Mouse (Mus musculus) kidney, embryonic 16.5 days (tissue): Measurements from ENCODE around the gene Socs4. TPM values are rescaled to one million over a fixed set of nuclear protein-coding genes. Genes with fewer than 3 reads are reported as not detected.
A peak's percentile ranks its signal among the peaks of the same experiment; 100 is the strongest.
"Not testable (repeated sequence)": the region's sequence is repeated elsewhere in the genome, so short reads cannot be mapped to it uniquely, and the experiment has no call there.

Experiments
- ATAC-seq: fragments of 200-750 bp; cut with Nextera tagmentation; 2 replicates; pipeline ENCODE4 v1.8.0; 2017; ENCODE audit warnings: moderate TSS enrichment; ENCODE audit not compliant: low FRiP score, low TSS enrichment
- H3K27ac ChIP-seq: fragments of 300-500 bp; sonication (generic); 2 replicates; pipeline ENCODE4 v1.5.1; 2014; ENCODE audit warnings: low read length
- H3K27me3 ChIP-seq: fragments of 300-500 bp; sonication (generic); 2 replicates; pipeline ENCODE4 v1.6.1; 2014; ENCODE audit warnings: low read length, control low read depth, mixed read lengths; ENCODE audit not compliant: insufficient read depth
- H3K36me3 ChIP-seq: fragments of 300-500 bp; sonication (generic); 2 replicates; pipeline ENCODE4 v1.6.1; 2014; ENCODE audit warnings: low read length, control low read depth, mixed read lengths; ENCODE audit not compliant: insufficient read depth
- H3K4me1 ChIP-seq: fragments of 300-500 bp; sonication (generic); 2 replicates; pipeline ENCODE4 v1.6.1; 2014; ENCODE audit warnings: low read length, control low read depth, mixed read lengths; ENCODE audit not compliant: insufficient read depth
- H3K4me2 ChIP-seq: fragments of 300-500 bp; sonication (generic); replicated peaks from 2 replicates; pipeline ENCODE4 v1.6.1; 2014; ENCODE audit warnings: low read depth, low read length
- H3K4me3 ChIP-seq: fragments of 300-500 bp; sonication (generic); 2 replicates; pipeline ENCODE4 v1.5.1; 2014; ENCODE audit warnings: mild to moderate bottlenecking, low read length
- H3K9ac ChIP-seq: fragments of 300-500 bp; sonication (generic); replicated peaks from 2 replicates; pipeline ENCODE4 v1.6.1; 2014; ENCODE audit warnings: low read length
- H3K9me3 ChIP-seq: fragments of 300-500 bp; sonication (generic); 2 replicates; pipeline ENCODE4 v1.6.1; 2016; ENCODE audit warnings: low read length, control low read depth
- WGBS: fragments of 180-500 bp; shearing (Covaris S2); extraction: QIAGEN DNeasy Blood & Tissue Kit; methylation state at CpG from one replicate; pipeline ENCODE4 v1.1.7; 2014; 5-methylcytosine and 5-hydroxymethylcytosine counted together
- polyA plus RNA-seq: library from polyadenylated mRNA; unstranded; fragments of >200 nt; fragmentation: Nextera tagmentation; extraction: Ambion mirVana; gene quantifications from 2 replicates; pipeline ENCODE4 v1.2.1, GENCODE M21; 2015

Socs4 gene
- polyA plus RNA-seq, 1 experiment from 2014 or later = 3.4 TPM

DNA sequence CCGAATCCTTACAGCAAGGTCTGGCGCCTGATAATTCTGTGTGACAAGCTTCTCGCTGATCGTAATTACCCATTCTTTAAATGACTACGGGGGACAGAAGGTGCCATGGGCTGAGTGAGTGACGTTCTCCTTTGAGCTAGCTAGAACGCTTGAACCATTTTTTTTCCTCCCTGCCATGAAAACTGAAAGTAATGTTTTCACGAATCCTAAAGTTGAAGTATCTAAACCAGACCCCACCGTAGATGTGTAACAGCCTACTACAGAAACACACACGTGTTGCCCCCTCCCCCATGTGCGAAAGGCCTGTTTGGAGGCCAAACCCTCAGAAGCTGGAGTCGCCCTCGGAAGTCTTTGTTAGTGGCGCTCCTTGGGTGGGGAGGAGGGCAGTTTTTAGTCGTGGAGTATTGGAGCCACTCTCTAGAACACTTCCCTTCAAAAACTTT, 22.1 kb downstream of the Socs4 start:
- peak overlapping the region; percentile 56 for H3K4me2 ChIP-seq
- peak; percentile 66 for ATAC-seq
- no peaks in the 10 kb centered on the region for H3K9me3 ChIP-seq
- peak overlapping the region; percentile 96 for H3K9ac ChIP-seq
- H3K27ac ChIP-seq = peak overlapping the region; percentile 96
- H3K27me3 ChIP-seq = no peaks in the 10 kb centered on the region
- H3K4me3 ChIP-seq = peak overlapping the region; percentile 77
- H3K36me3 ChIP-seq = 0 out of 2 replicates have a peak, but pooled peaks cover 4% of the 10 kb centered on the region
- peaks cover 33% of the 10 kb centered on the region for H3K4me1 ChIP-seq
- WGBS = 0% methylated on average over 15 of the region's 15 CpGs

DNA sequence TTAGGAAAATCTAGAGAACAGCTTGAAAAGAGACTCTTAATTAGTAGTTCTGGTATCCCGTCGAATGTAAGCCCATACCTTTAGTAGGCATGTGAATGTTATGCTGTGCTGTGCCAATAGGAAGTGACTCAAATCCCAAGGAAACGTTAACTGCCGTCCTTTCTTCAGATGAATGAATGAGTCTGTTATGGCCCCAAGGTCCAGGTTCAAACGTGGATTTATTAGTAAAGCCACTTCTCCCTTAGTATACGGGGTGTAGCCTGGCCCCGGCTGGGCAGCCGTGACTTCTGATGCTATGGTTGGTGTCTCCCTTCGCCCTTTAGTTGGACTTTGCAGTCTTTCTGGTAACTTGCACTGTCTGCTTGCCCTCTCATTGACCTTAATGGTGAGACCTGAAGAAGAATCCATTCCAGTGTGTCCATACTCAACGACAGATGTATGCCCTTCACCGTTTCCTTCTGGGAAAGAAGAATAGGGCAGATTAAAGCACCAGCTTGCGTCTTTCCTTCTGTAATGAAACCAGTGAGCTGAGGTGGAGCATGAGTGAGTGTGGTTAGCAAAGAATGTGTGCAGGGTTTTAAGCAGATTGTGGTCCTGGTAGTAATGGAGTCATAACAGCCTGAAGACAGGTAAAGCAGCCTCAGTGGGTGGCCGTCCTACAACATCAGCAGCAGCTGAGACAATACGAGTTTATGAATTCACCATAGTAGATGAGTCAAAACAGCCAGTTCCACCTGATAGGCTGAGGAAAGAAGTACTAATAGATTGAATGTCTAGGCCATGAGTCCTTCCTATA, 26.4 kb downstream of the Socs4 start:
- Histone ChIP-seq H3K27me3 (no peaks in the 10 kb centered on the region), H3K27ac (no peak overlapping the region), H3K4me1 (peaks cover 23% of the 10 kb centered on the region), H3K4me2 (no peak overlapping the region), H3K9me3 (no peaks in the 10 kb centered on the region), H3K36me3 (peaks cover 7% of the 10 kb centered on the region; the same call in 1 of the 2 replicates), H3K9ac (no peak overlapping the region), H3K4me3 (no peak overlapping the region)
- whole genome bisulfite sequencing = 67% methylated on average over 14 of the region's 14 CpGs
- ATAC-seq = no peak

DNA sequence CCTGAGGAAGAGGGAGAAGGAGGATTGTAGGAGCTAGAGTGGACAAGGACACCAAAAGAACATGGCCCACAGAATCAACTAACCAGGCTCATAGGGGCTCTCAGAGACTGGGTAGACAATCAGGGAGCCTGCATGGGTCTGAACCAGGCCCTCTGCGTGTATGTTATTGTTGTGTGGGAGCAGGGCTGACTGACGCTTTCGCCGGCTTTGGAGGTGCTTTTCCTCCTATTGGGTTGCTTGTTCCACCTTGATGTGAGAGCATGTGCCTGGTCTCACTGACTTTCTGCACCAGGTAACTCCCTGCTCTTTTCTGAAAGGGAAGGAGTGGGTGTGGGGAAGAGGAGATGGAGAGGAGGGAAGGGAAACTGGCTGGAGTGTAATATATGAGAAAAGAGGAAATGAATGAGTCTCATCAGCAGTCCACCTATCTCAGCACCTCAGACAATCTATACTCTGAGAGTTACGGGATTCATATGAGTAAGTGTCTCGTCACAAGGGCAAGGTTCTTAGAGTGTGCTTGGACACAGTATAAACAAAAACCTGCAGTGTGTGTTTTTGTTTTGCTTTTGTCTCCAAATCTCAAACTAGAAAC, 28.2 kb downstream of the Socs4 start:
- ATAC-seq = no peak
- H3K4me3 ChIP-seq = no peak overlapping the region
- H3K4me1 ChIP-seq = peaks cover 18% of the 10 kb centered on the region
- 85% methylated on average over 6 of the region's 6 CpGs for WGBS
- no peak overlapping the region for H3K27ac ChIP-seq
- H3K36me3 ChIP-seq = peaks cover 14% of the 10 kb centered on the region
- no peaks in the 10 kb centered on the region for H3K27me3 ChIP-seq
- no peak overlapping the region for H3K4me2 ChIP-seq
- no peak overlapping the region for H3K9ac ChIP-seq
- no peaks in the 10 kb centered on the region for H3K9me3 ChIP-seq

DNA sequence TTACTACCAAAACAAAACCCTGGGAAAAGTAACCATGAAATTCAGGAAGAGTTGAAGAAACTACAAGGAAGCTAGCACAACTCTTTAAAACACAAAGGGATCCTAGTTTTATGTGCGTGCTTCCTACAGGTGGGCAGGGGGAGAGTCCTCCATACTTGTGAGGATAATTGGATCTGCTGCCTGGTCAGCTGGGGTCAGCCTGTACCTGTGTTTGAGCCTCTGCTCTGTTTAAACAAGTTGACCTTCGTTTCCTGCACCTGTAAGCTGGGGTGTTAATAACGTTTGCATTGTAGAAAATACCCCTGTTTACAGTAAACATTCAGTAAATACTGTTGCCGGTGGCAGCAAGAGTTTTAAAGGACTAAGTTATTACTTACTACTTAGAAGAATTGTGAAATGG, 29.2 kb downstream of the Socs4 start:
- H3K9me3 ChIP-seq = no peaks in the 10 kb centered on the region
- ATAC-seq = no peak
- no peaks in the 10 kb centered on the region for H3K27me3 ChIP-seq
- H3K4me3 ChIP-seq = no peak overlapping the region
- no peak overlapping the region for H3K4me2 ChIP-seq
- H3K4me1 ChIP-seq = peaks cover 9% of the 10 kb centered on the region
- no peak overlapping the region for H3K27ac ChIP-seq
- WGBS = 85% methylated on average over 4 of the region's 4 CpGs
- no peak overlapping the region for H3K9ac ChIP-seq
- peaks cover 24% of the 10 kb centered on the region for H3K36me3 ChIP-seq

DNA sequence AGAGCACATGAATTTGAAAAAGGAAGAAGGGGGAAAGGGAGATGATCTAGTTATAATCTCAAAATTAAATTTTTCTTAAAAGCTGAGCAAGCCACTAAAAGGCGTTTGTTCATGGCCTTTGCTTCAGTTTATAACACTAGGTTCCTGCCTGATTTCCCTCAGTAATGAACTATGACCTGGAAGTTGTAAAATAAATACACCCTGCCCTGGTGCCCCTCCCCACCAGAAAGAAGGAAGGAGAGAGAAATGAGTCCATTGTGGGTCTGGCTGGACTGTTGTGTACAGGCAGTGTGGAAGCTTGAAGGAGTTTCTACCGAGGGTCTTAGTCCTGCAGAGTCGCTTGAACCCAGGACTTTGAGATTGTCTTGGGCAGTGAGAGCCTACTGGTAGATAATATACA, 30.9 kb downstream of the Socs4 start:
- ATAC-seq = no peak
- H3K27ac ChIP-seq = no peak overlapping the region
- no peaks in the 10 kb centered on the region for H3K27me3 ChIP-seq
- H3K4me1 ChIP-seq = peaks cover 6% of the 10 kb centered on the region; the same call in 1 of the 2 replicates
- no peak overlapping the region for H3K4me3 ChIP-seq
- H3K4me2 ChIP-seq = no peak overlapping the region
- H3K36me3 ChIP-seq = peaks cover 35% of the 10 kb centered on the region
- H3K9me3 ChIP-seq = no peaks in the 10 kb centered on the region
- H3K9ac ChIP-seq = no peak overlapping the region
- 74% methylated on average over 3 of the region's 3 CpGs for WGBS

DNA sequence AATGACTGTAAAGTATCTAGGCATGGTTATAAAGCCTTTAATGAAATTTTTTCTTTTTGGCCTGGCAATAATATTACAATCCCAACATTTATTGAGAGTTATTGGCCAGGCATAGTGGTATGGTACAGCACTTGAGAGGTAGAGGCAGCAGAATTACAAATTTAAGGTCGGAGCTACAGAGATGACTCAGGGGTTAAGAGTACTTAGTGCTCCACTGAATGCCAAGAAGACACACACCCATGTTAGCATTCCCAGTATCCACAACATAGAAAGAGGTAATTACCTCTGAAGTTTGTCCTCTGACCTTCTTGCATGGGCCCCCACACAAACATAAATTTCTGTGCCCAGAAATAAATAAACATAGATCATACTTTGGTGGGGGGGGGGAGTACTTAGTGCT, 32.3 kb downstream of the Socs4 start:
- H3K4me1 ChIP-seq = no peaks in the 10 kb centered on the region
- no peak overlapping the region for H3K4me3 ChIP-seq
- no peak for ATAC-seq
- peaks cover 39% of the 10 kb centered on the region for H3K36me3 ChIP-seq
- no peaks in the 10 kb centered on the region for H3K27me3 ChIP-seq
- no peak overlapping the region for H3K4me2 ChIP-seq
- no peaks in the 10 kb centered on the region for H3K9me3 ChIP-seq
- no peak overlapping the region for H3K27ac ChIP-seq
- H3K9ac ChIP-seq = no peak overlapping the region
- WGBS = 83% methylated on average over 1 of the region's 1 CpGs

DNA sequence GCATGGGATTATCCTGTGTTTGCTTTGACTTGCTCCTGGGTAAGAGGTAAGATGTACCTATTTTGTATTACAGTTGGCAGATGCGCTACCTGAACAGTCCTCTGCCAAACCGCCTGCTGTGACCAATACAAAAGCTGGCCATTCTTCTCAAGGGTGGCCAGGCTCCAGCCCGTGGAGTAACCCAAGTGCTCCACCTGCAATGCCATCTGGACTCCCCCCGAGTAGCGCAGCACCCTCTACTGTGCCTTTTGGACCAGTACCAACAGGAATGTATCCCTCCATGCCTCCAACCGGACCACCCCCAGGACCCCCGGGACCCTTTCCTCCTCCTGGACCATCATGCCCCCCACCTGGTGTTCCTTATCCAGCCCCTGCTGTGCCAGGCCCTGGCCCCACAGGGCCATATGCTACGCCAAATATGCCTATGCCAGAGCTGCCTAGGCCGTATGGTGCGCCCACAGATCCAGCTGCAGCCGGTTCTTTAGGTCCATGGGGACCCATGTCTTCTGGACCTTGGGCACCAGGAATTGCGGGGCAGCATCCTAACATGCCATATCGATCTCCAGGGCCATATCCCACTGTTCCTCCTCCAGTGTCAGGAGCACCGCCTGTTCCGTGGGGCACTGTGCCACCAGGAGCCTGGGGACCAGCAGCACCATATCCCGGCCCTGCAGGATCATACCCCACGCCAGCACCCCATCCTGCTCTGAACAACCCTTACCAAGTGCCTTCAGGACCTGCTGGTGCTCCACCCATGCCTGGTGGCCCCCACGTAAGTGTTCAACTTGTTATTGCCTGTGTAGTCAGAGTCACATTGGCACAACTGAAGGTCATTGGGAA, 33.8 kb downstream of the Socs4 start:
- ATAC-seq = no peak; the same call in none of the 2 replicates

DNA sequence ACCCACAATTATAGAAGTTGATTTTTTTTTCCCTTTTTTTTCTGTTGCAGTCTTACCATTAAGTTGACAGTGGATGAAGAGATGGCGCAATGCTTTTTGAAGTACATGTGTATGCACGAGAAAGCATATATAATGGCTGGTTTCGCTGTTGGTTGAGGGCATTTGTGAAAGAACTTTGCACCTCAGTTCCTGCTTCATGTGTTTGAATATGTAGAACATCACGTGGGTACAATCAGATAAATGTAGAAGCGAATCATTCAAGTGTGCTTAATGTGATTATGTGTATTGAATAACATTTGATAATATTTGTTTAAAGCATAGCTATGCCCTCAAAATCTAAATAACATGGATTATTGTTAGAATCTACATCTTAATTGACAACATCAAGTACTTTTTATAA, 42.6 kb downstream of the Socs4 start:
- Histone ChIP-seq H3K27me3 (no peaks in the 10 kb centered on the region), H3K4me3 (no peak overlapping the region), H3K4me1 (no peaks in the 10 kb centered on the region), H3K9ac (no peak overlapping the region), H3K4me2 (no peak overlapping the region), H3K36me3 (peaks cover 36% of the 10 kb centered on the region), H3K27ac (no peak overlapping the region), H3K9me3 (no peaks in the 10 kb centered on the region)
- 88% methylated on average over 5 of the region's 5 CpGs for WGBS
- ATAC-seq = no peak

More for the DNA sequence above, 33.8 kb downstream of the Socs4 start:
- WGBS = 96% methylated on average over 18 of the region's 18 CpGs
- no peaks in the 10 kb centered on the region for H3K4me1 ChIP-seq
- H3K4me3 ChIP-seq = no peak overlapping the region
- H3K4me2 ChIP-seq = no peak overlapping the region
- H3K27me3 ChIP-seq = no peaks in the 10 kb centered on the region
- no peaks in the 10 kb centered on the region for H3K9me3 ChIP-seq
- no peak overlapping the region for H3K27ac ChIP-seq
- H3K36me3 ChIP-seq = peaks cover 47% of the 10 kb centered on the region
- no peak overlapping the region for H3K9ac ChIP-seq

DNA sequence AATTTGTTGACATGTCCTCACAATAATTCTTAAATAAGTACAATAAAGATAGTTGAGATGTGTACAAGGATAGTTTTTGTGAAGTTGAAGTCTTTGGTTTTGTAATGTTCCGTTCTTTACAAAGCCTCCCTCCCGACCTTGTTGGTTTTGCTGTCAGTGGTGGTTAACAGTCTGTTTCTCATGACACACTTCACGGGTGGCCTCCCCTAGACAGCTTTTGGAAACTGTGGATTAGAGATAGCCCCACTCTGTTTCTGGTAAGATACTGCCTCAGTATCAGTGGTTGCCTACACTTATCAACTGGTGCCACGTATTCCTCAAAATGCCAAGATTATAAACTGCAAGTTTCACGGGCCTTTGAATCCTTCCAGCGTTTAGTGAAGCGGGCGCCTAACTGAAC, 44.9 kb downstream of the Socs4 start:
- H3K27ac ChIP-seq, H3K9me3 ChIP-seq, H3K27me3 ChIP-seq, H3K4me2 ChIP-seq, H3K4me1 ChIP-seq, H3K9ac ChIP-seq, ATAC-seq, H3K4me3 ChIP-seq: not testable (repeated sequence)
- 90% methylated on average over 6 of the region's 8 CpGs for WGBS
- peaks cover 23% of the 10 kb centered on the region for H3K36me3 ChIP-seq
